Mouse (Mus musculus): ENCODE results near the gene Phactr4. TPM values are rescaled to one million over a fixed set of nuclear protein-coding genes. Genes with fewer than 3 reads are reported as not detected.
A peak's percentile ranks its signal among the peaks of the same experiment; 100 is the strongest.

The Phactr4 gene
- 20.1 and 20.9 TPM in 2 replicates for polyA plus RNA-seq (2015; fragmentation: Nextera tagmentation; extraction: Ambion mirVana)

GRCm38 (mm10) chr4:132421923-132422782, at the start of gene Phactr4:
Phactr4 (minus strand) TSS chr4:132422489.
- no peaks in the 10 kb centered on the region for H3K27me3 ChIP-seq
- H3K9me3 ChIP-seq = no peaks in the 10 kb centered on the region
- peak; percentile 96 for ATAC-seq (ENCODE audit: insufficient number of reproducible peaks, low FRiP score, low TSS enrichment, low read depth)
- H3K4me1 ChIP-seq = peaks cover 13% of the 10 kb centered on the region; the same call in 1 of the 2 replicates
- under 1% methylated on average over 67 of the region's 73 CpGs for WGBS
- no peaks in the 10 kb centered on the region for H3K36me3 ChIP-seq
- peak within 1 kb of the TSS; percentile 89 for H3K9ac ChIP-seq
- H3K27ac ChIP-seq = peak within 1 kb of the TSS; percentile 99
- peak within 1 kb of the TSS; percentile 88 for H3K4me3 ChIP-seq
- H3K4me2 ChIP-seq = peak within 1 kb of the TSS; percentile 51

GRCm38 (mm10) chr4:132469873-132470272, 47.6 kb upstream of the Phactr4 start:
- no peak for ATAC-seq (ENCODE audit: insufficient number of reproducible peaks, low FRiP score, low TSS enrichment, low read depth)
- no peak overlapping the region for H3K4me2 ChIP-seq
- WGBS = 2% methylated on average over 3 of the region's 3 CpGs
- H3K9ac ChIP-seq = no peak overlapping the region
- H3K9me3 ChIP-seq = no peaks in the 10 kb centered on the region
- no peak overlapping the region for H3K4me3 ChIP-seq
- no peak overlapping the region for H3K27ac ChIP-seq
- no peaks in the 10 kb centered on the region for H3K4me1 ChIP-seq
- no peaks in the 10 kb centered on the region for H3K36me3 ChIP-seq
- no peaks in the 10 kb centered on the region for H3K27me3 ChIP-seq

GRCm38 (mm10) chr4:132464255-132464613, 41.9 kb upstream of the Phactr4 start:
- peak overlapping the region; percentile 84; the same call in 1 of the 2 replicates for H3K27ac ChIP-seq
- peak overlapping the region; percentile 75 for H3K4me2 ChIP-seq
- H3K4me3 ChIP-seq = peak overlapping the region; percentile 81
- peaks cover 20% of the 10 kb centered on the region for H3K4me1 ChIP-seq
- H3K9ac ChIP-seq = no peak overlapping the region
- 1% methylated on average over 5 of the region's 5 CpGs for WGBS
- peaks cover 21% of the 10 kb centered on the region for H3K36me3 ChIP-seq
- ATAC-seq (ENCODE audit: insufficient number of reproducible peaks, low FRiP score, low TSS enrichment, low read depth) = peak; percentile 35
- no peaks in the 10 kb centered on the region for H3K27me3 ChIP-seq
- H3K9me3 ChIP-seq = no peaks in the 10 kb centered on the region

- WGBS = under 1% methylated on average over 44 of the region's 44 CpGs
- Histone ChIP-seq H3K27me3 (no peaks in the 10 kb centered on the region), H3K9ac (peak within 1 kb of the TSS; percentile 70), H3K27ac (peak within 1 kb of the TSS; percentile 84), H3K4me2 (peak within 1 kb of the TSS; percentile 75), H3K9me3 (no peaks in the 10 kb centered on the region), H3K4me3 (peak within 1 kb of the TSS; percentile 81), H3K4me1 (peaks cover 20% of the 10 kb centered on the region), H3K36me3 (peaks cover 24% of the 10 kb centered on the region)
- ATAC-seq (ENCODE audit: insufficient number of reproducible peaks, low FRiP score, low TSS enrichment, low read depth) = peak; percentile 86
Measured at GRCm38 (mm10) chr4:132463430-132464254, 41.4 kb upstream of the Phactr4 start, which contains the start of gene Med18. Med18 (minus strand) TSS chr4:132463921.

- ATAC-seq (ENCODE audit: insufficient number of reproducible peaks, low FRiP score, low TSS enrichment, low read depth) = no peak
- peak overlapping the region; percentile 75 for H3K4me2 ChIP-seq
- 6% methylated on average over 11 of the region's 11 CpGs for WGBS
- no peaks in the 10 kb centered on the region for H3K9me3 ChIP-seq
- peaks cover 31% of the 10 kb centered on the region for H3K36me3 ChIP-seq
- peak overlapping the region; percentile 84; the same call in 1 of the 2 replicates for H3K27ac ChIP-seq
- no peaks in the 10 kb centered on the region for H3K27me3 ChIP-seq
- peak overlapping the region; percentile 81 for H3K4me3 ChIP-seq
- peaks cover 20% of the 10 kb centered on the region for H3K4me1 ChIP-seq
- H3K9ac ChIP-seq = peak overlapping the region; percentile 70
Measured at GRCm38 (mm10) chr4:132462836-132463235, 40.5 kb upstream of the Phactr4 start.

- Histone ChIP-seq H3K9me3 (no peaks in the 10 kb centered on the region), H3K4me2 (no peak overlapping the region), H3K9ac (no peak overlapping the region), H3K27me3 (no peaks in the 10 kb centered on the region), H3K27ac (no peak overlapping the region), H3K4me3 (no peak overlapping the region), H3K4me1 (peaks cover 20% of the 10 kb centered on the region), H3K36me3 (peaks cover 43% of the 10 kb centered on the region)
- 90% methylated on average over 8 of the region's 8 CpGs for WGBS
- no peak for ATAC-seq (ENCODE audit: insufficient number of reproducible peaks, low FRiP score, low TSS enrichment, low read depth)
Measured at GRCm38 (mm10) chr4:132460225-132460624, 37.9 kb upstream of the Phactr4 start.

- WGBS = 89% methylated on average over 6 of the region's 6 CpGs
- no peak for ATAC-seq (ENCODE audit: insufficient number of reproducible peaks, low FRiP score, low TSS enrichment, low read depth)
- H3K4me2 ChIP-seq = no peak overlapping the region
- no peak overlapping the region for H3K4me3 ChIP-seq
- no peaks in the 10 kb centered on the region for H3K4me1 ChIP-seq
- H3K27ac ChIP-seq = peak overlapping the region; percentile 72
- H3K9ac ChIP-seq = no peak overlapping the region
- peaks cover 35% of the 10 kb centered on the region for H3K36me3 ChIP-seq
- H3K27me3 ChIP-seq = no peaks in the 10 kb centered on the region
- H3K9me3 ChIP-seq = no peaks in the 10 kb centered on the region
Measured at GRCm38 (mm10) chr4:132455561-132455960, 33.3 kb upstream of the Phactr4 start.

GRCm38 (mm10) chr4:132455146-132455545, 32.9 kb upstream of the Phactr4 start:
- Histone ChIP-seq H3K36me3 (peaks cover 31% of the 10 kb centered on the region), H3K4me2 (no peak overlapping the region), H3K27ac (peak overlapping the region; percentile 72), H3K27me3 (no peaks in the 10 kb centered on the region), H3K4me1 (no peaks in the 10 kb centered on the region), H3K9me3 (no peaks in the 10 kb centered on the region), H3K9ac (no peak overlapping the region), H3K4me3 (no peak overlapping the region)
- no peak; the same call in 1 of the 2 replicates for ATAC-seq (ENCODE audit: insufficient number of reproducible peaks, low FRiP score, low TSS enrichment, low read depth)
- WGBS = 52% methylated on average over 3 of the region's 3 CpGs

- ATAC-seq (ENCODE audit: insufficient number of reproducible peaks, low FRiP score, low TSS enrichment, low read depth) = no peak
- H3K9me3 ChIP-seq = no peaks in the 10 kb centered on the region
Measured at GRCm38 (mm10) chr4:132454216-132454615, 31.9 kb upstream of the Phactr4 start.

GRCm38 (mm10) chr4:132449778-132450177, 27.5 kb upstream of the Phactr4 start:
- Histone ChIP-seq H3K9me3 (no peaks in the 10 kb centered on the region), H3K4me3 (no peak overlapping the region), H3K9ac (no peak overlapping the region), H3K36me3 (no peaks in the 10 kb centered on the region), H3K27ac (no peak overlapping the region), H3K4me1 (no peaks in the 10 kb centered on the region), H3K4me2 (no peak overlapping the region), H3K27me3 (no peaks in the 10 kb centered on the region)
- WGBS = 82% methylated on average over 3 of the region's 3 CpGs
- no peak for ATAC-seq (ENCODE audit: insufficient number of reproducible peaks, low FRiP score, low TSS enrichment, low read depth)

More at GRCm38 (mm10) chr4:132454216-132454615, 31.9 kb upstream of the Phactr4 start:
- Histone ChIP-seq H3K4me3 (no peak overlapping the region), H3K27ac (no peak overlapping the region), H3K27me3 (no peaks in the 10 kb centered on the region), H3K9ac (no peak overlapping the region), H3K4me2 (no peak overlapping the region), H3K36me3 (peaks cover 22% of the 10 kb centered on the region), H3K4me1 (no peaks in the 10 kb centered on the region)
- 85% methylated on average over 6 of the region's 6 CpGs for WGBS

- H3K9me3 ChIP-seq = no peaks in the 10 kb centered on the region
- H3K4me2 ChIP-seq = no peak overlapping the region
- no peak overlapping the region for H3K27ac ChIP-seq
- no peak for ATAC-seq (ENCODE audit: insufficient number of reproducible peaks, low FRiP score, low TSS enrichment, low read depth)
- no peak overlapping the region for H3K9ac ChIP-seq
- no peaks in the 10 kb centered on the region for H3K4me1 ChIP-seq
- WGBS = 77% methylated on average over 12 of the region's 12 CpGs
- H3K27me3 ChIP-seq = no peaks in the 10 kb centered on the region
- no peaks in the 10 kb centered on the region for H3K36me3 ChIP-seq
- no peak overlapping the region for H3K4me3 ChIP-seq
Measured at GRCm38 (mm10) chr4:132446105-132446504, 23.8 kb upstream of the Phactr4 start.
